Mouse (Mus musculus): ENCODE data around the gene Cyp2d40. TPM values are rescaled to one million over a fixed set of nuclear protein-coding genes. Genes with fewer than 3 reads are reported as not detected.

The Cyp2d40 gene
- polyA plus RNA-seq, 1 experiment from 2014 or later: not detected

Small RNA genes within 50 kb of the gene (microRNA-seq; reads per million reads assigned to microRNA genes)
- not detected for gene Gm27618

Other genes starting within 250 kb of the Cyp2d40 start
- gene Cyp2d12, start 209.1 kb downstream of the Cyp2d40 start, polyA plus RNA-seq (2014; fragmentation: Nextera tagmentation; extraction: Ambion mirVana): not detected in 2 replicates
- not detected in 2 replicates for gene Cyp2d34, start 143.2 kb downstream of the Cyp2d40 start, polyA plus RNA-seq (2014; fragmentation: Nextera tagmentation; extraction: Ambion mirVana)
- gene Cyp2d26, start 30.1 kb upstream of the Cyp2d40 start, polyA plus RNA-seq (2014; fragmentation: Nextera tagmentation; extraction: Ambion mirVana): 0.22 TPM in 1 of 2 replicates, not detected in the other
- gene Tcf20, start 223.7 kb upstream of the Cyp2d40 start, polyA plus RNA-seq (2014; fragmentation: Nextera tagmentation; extraction: Ambion mirVana): 15.4 and 16.3 TPM in 2 replicates